Mouse (Mus musculus) brown adipose tissue, adult 24 weeks (tissue): Measurements from ENCODE around the gene Gm11084. TPM values are rescaled to one million over a fixed set of nuclear protein-coding genes. Genes with fewer than 3 reads are reported as not detected.
"Not testable (repeated sequence)": the region's sequence is repeated elsewhere in the genome, so short reads cannot be mapped to it uniquely, and the experiment has no call there.

Source experiments
- H3K27ac ChIP-seq: fragments of 200-500 bp; replicated peaks from 2 replicates; pipeline ENCODE4 v1.5.1; 2012; ENCODE audit warnings: low read depth, mild to moderate bottlenecking, low read length
- H3K4me1 ChIP-seq: fragments of 200-500 bp; 2 replicates; pipeline ENCODE4 v1.6.1; 2012; ENCODE audit warnings: low read length, mixed read lengths; ENCODE audit not compliant: control insufficient read depth, insufficient read depth, insufficient read length
- H3K4me3 ChIP-seq: fragments of 200-500 bp; 2 replicates; pipeline ENCODE4 v1.5.1; 2012; ENCODE audit warnings: low read depth, mild to moderate bottlenecking, low read length, moderate library complexity; ENCODE audit not compliant: insufficient read depth
- polyA plus RNA-seq: library from polyadenylated mRNA; stranded (reverse); fragments of >200 nt; gene quantifications from 2 replicates; pipeline ENCODE4 v1.2.4, GENCODE M21; 2012; ENCODE audit not compliant: missing spikeins, insufficient read depth, insufficient read length

Gene Gm11084
- not detected in 2 replicates for polyA plus RNA-seq

DNA sequence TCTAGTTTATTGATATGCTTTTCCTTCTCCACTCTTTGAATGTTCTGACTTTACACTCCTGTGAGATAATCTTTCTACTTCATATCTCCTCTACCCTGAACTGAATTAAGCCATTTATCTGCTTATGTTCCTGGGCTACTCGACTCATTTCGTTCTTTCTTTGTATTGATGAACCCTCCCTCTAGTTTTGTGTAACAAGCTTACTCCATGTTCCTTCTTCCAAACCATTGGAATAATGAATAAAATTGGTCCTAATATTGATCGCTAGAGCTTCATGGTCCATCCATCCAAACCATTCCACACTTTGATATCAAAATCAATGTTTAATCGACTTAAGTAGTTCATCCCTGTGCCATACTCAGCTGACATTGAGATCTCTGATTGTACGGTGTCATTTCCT, at the start of gene Gm11084:
TSS of gene Gm11084 (minus strand) at position 101 of the 400 bp plus-strand sequence.
- no peak within 1 kb of the TSS for H3K27ac ChIP-seq
- H3K4me3 ChIP-seq, result no peak within 1 kb of the TSS
- H3K4me1 ChIP-seq, result peaks cover 1% of the 10 kb centered on the region

DNA sequence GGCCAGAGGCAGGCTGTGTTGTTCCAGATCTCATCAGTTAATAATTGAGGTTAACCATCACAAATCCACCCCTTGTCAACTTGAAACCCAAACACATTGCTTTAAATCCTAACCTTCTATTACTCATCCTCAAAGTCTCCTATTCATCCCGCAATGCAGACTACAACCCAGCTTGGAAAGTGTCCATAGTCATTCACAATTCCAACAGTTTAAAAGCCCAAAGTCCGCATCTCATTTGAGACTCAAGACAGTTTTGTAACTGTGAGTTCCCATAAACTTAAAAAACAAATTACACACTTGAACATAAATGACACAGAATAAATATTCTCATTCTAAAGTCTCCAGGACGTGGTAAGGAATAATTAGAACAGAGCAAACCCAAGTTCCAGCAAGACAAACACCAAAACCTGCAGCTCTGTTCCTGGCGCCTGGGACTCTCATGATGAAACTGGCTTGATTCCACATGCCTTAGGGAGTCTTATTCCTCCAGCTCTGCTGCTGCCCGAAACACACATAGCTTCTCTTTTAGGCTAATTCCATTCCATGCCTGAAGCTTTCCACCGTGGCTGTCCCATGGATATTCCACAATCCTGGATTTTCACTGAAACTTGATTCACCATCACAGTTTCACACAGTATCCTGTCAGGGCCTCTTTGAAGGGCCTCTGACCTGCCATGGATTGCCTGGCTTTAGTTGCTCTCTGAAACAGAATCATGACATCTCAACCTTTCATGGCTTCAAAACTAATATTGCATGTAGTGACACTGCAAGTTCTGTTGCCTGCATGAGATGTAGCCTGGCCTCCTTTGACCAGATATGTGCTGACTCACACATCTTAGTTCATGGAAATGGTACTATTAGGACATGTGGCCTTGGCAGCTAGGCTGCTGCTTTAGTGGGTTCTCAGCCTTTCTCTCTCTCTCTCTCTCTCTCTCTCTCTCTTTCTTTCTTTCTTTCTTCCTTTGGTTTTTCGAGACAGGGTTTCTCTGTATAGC, 44.8 kb upstream of the Gm11084 start:
- Histone ChIP-seq H3K27ac (no peak overlapping the region), H3K4me3 (no peak overlapping the region), H3K4me1 (no peaks in the 10 kb centered on the region)

DNA sequence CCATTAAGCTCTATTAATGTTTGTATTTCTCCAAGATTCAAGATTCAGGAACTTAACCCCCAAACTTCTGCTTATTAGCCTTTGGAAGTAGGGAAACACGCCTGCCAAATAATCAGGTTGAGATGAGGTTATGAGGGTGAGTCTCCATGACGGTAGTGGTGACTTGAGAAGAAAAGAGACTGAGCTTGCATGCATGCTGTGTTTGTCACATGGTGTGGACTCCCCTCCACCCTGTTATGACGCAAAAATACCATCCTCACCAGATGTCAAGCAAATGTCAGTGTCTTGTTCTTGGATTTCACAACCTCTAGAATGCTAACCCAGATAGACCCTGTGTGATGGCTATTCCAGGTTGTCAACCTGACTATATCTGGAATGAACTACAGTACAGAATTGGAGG, 43.3 kb upstream of the Gm11084 start:
- no peak overlapping the region for H3K4me3 ChIP-seq
- H3K4me1 ChIP-seq, result no peaks in the 10 kb centered on the region
- no peak overlapping the region for H3K27ac ChIP-seq

DNA sequence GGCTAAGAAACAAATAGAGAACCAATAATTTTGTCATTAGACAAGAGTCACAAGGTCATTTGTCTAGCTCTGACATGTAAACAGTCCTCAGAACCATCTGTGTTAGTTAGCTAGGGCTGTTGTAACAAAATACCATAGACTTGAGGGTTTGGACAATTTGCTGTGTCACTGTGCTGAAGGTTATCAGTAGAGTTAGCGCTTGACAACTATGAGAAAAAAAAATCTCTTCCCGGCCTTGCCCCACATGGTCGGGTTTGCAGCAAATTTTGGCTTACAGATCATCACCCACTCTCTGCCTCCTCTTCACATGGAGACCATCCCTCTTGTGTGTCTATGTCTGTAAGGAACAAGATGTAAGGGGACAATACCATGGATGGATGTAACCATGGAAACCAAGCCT, 41.5 kb upstream of the Gm11084 start:
- Histone ChIP-seq H3K27ac (no peak overlapping the region), H3K4me1 (no peaks in the 10 kb centered on the region)

DNA sequence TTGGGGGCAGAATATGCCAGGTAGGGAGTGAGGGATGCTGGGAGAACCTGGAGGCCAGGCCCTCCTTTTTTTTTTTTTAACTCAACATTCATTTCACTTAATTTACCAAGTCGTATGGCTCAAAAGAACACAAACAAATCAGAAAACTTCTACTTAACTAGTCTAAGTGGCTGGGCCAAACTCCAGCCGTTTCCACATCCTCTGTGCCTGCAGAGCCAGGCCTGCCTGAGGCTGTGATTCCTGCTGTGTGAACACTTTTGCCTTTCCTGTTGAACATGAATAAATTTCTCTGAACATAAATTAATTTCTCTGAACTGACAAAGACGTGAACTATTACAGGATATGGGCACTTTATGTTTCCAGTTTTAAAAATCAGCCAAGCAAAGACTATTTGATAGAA, 40.6 kb upstream of the Gm11084 start:
- Histone ChIP-seq H3K4me1 (no peaks in the 10 kb centered on the region), H3K4me3 (no peak overlapping the region), H3K27ac (no peak overlapping the region)

More for the DNA sequence above, 41.5 kb upstream of the Gm11084 start:
- no peak overlapping the region for H3K4me3 ChIP-seq

DNA sequence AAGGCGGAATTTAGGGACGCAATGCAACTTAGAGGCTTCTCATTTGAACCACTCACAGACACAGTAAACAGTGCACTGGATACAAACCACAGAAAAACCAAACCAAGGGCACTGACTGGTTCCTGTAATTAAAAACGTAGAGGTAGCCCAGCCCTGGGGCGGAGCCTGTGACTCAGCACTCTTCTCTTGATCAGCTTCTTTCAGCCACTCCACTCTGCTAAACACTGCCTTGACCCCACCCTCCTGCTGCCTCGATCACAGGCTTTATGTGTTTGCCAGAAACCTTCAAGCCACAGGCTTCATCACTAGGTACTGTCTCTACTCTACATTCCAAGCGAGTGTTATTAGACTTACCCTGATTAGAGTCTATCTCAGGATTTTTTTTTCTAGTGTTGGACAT, 37.3 kb upstream of the Gm11084 start:
- H3K27ac ChIP-seq, result no peak overlapping the region
- H3K4me1 ChIP-seq, result no peaks in the 10 kb centered on the region
- H3K4me3 ChIP-seq, result no peak overlapping the region

DNA sequence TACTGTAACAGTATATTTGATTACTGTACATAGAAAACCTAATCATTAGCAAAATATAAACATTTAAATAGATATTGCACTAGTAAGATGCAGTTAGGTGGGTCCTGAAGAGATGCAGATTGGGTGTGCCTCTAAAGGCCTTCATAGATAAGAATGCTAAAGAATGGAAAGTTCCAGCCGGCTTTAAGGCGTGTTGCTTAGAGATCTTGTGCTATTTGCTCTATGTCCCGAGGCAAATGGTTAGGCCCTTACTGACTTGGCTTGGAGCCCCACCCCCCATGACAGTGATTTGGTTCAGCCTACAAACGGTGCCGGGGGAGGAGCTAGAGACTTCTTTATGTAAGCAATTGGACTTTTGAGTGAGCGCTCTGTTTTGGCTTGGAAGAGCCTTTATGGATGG, 34.5 kb upstream of the Gm11084 start:
- Histone ChIP-seq H3K27ac (no peak overlapping the region), H3K4me1 (no peaks in the 10 kb centered on the region), H3K4me3 (no peak overlapping the region)

DNA sequence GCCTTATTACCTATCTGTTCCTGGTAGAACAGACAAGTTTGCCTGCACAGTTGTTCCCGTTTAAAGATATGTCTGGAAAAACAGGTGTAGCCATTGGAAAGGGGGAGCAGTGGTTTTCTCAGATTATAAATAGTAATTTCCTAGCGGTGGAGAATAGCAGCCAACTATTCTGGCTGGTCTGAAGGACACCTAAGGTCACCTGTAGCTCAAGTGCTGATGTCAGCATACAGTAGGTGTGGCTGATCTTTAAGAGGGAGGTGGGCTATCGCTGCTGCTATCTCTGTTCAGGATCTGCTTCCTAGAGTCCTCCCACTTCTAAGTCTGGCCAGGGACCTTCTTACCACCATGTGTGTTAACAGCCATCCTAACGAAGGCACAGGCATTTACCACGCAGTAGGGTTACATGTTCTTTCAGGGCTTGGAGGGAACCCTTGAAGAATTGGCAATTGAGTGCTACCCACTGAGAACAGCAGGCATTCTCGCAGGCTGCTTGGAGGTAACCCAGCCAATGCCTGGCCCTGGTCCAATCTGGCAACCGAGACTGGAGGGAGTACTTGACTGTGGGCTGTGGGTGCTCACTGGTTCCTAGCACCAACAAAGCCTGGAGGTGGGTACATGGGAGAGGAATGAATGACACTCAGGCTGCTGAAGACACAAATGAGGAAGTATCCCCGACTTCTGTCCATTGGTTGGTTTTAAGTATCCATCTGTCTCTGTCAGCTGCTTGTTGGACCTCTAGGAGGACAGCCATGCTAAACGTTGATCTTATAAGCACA, 33.0 kb upstream of the Gm11084 start:
- Histone ChIP-seq H3K27ac (no peak overlapping the region), H3K4me3 (no peak overlapping the region), H3K4me1 (no peaks in the 10 kb centered on the region)

DNA sequence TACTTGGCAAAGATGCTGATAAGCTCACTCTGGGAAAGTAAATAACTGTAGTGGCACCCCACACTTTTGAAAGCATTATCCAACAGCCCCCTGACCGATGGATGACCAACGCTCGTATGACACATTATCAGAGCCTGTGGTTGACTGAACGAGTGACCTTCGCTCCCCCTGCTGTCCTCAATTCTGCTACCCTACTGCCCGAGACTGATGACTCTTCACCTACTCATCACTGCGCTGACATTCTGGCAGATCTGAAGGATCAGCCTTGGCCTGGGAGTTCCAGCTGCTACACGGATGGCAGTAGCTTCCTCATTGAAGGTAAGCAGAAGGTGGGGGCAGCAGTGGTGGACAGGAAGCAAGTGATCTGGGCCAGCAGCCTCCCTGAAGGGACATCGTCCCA, 27.5 kb upstream of the Gm11084 start:
- not testable (repeated sequence) for H3K4me3 ChIP-seq, H3K27ac ChIP-seq, H3K4me1 ChIP-seq

DNA sequence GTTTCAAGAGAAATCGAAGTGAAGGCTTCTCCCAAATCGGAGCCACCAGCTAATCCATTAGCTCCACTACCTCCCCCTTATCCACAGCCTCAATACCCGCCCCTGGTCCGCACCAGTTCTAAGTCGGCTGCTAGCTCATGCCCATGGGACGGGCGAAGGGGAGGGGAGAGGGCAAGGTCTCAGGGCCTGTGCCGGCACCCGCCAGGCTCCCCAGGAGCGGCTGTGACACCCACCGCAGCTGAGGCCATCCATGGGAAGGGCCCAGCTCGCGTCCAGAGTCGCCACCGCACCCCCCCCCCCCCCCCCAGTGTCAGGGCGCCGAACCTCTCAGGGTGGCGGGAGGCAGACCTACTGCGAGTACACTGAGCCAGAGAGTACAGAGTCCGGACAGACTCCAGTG, 26.1 kb upstream of the Gm11084 start:
- no peaks in the 10 kb centered on the region for H3K4me1 ChIP-seq
- no peak overlapping the region for H3K27ac ChIP-seq
- no peak overlapping the region for H3K4me3 ChIP-seq

DNA sequence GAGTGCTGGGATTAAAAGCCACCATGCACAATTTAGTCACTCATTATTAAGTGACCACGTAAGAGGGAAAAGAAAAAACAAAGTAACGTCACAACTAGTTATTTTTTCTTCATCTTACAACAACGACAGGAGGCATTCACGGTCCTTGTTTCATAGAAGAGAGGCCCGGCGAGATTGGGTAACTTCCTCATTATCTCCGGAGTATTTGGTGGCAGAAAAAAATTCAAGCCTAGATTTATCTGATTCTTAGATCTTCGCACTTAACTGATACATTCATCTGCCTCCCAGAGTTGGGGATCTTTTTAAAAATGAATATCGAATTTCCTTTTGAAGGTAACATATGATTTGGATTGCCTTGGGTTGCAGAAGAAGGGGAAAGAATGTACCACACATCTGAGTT, 21.0 kb upstream of the Gm11084 start:
- Histone ChIP-seq H3K4me3 (no peak overlapping the region), H3K4me1 (peaks cover 10% of the 10 kb centered on the region), H3K27ac (no peak overlapping the region)

DNA sequence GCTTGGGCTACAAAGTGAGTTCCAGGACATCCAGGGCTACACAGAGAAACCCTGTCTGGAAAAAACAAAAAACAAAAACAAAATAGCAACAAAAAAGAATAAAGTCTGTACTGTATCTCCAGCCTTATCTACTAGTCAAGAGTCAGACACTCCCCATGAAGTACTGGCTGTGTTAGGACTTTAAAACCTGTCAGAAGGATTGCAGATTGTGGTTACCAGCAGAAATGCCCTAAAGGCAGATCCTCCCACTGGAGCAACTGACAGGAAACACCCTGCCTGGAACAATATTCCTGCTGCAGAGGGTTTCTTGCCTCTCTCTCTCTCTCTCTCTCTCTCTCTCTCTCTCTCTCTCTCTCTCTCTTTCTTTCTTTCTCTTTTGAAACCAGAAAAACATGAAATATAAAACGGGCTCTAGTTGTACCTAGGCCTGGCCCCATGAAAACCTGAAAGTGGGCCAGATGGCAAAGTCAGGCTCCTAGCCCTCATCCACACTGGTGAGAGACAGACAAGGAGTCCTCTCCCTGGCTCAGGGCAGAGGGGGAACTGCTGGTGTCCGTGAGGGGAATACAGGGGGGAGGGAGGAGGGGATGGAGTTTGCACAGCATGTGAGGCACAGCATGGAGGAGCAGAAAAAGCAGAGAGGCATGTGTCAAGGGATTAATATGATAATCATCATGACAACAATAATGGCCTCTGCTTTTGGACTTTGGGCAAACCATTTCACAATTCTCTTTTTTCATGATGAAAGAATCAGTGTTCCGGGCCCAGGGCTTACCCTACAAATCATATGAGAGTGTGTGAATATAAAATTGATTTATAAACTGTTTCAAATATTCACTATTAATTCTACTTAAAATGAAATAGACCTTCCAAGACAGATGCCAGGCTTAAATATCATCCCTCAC, 19.3 kb upstream of the Gm11084 start:
- H3K4me3 ChIP-seq, result no peak overlapping the region
- H3K4me1 ChIP-seq, result peaks cover 12% of the 10 kb centered on the region
- peak overlapping the region; percentile 92; the same call in 1 of the 2 replicates for H3K27ac ChIP-seq

DNA sequence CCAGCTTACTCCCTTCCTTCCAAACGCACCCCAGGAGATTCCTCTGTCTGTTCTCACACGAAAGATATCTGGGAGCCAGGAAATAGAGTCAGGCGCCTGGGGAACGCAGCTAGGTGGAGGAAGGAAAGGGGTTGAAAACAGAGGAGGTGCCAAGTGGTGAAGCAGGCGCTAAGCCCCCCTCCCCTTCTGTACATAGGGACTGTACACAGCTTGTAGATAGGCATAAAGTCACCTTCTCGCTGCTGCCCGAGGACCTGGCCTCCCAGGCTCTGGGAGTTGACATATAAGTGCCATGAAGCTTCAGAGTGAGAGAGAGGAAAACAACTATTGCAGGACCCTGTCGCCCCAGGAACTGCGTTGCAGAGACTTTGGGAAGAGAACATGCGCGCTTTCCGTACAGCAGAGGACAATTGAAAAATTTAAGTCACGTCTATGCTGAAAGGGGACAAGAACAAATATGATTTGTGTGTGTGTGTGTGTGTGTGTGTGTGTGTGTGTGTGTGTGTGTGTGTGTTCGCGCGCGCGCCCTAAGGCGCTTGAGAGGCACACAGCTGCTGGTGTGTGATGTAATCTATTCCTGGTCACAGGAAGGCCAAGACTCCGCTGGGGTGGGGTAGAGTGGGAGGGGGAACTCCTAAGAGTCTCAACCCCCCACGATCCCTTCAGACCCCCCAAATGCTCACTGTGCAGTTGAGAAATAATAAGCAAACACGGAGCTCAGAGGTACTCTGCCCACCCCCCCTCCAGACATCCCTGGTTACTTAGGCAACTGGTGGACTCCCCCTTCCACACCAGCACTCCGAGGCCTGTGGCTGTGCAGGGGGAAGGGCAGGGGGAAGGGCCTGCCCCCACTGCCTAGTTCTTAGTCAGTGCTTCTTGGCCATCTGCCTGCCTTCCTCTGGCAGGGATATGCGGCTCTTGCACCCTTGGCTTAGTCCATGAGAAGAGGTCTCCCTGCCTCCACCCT, 17.5 kb upstream of the Gm11084 start:
- H3K27ac ChIP-seq, result peak overlapping the region; percentile 92
- H3K4me3 ChIP-seq, result peak overlapping the region; percentile 53
- H3K4me1 ChIP-seq, result peaks cover 12% of the 10 kb centered on the region

DNA sequence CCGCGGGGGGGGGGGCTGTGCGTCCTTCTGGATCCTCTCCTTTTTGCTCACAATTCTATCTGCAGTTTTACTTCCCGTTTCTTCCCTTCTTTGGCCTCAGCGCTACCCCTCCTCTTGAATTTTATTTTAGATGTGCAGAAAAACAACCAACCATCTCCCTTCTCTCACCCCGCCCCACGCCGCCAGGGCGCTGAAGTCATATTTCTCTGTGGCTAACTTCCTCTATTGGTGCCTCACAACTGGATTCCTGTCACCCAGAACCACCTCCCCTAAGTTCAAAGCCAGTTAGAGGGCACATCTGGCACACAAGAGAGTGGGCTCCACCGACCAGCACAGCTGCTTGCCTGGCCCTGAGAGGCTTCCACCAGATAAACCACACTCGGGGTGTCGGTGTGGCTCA, 16.5 kb upstream of the Gm11084 start:
- H3K4me3 ChIP-seq, result peak overlapping the region; percentile 6
- H3K4me1 ChIP-seq, result peaks cover 12% of the 10 kb centered on the region
- H3K27ac ChIP-seq, result peak overlapping the region; percentile 83
